Mouse (Mus musculus): Measurements from ENCODE around the gene Adgre1.

Gene Adgre1

GRCm38 (mm10) chr17:57358441-57358840 lies at the start of gene Adgre1:
Gene Adgre1 (plus strand): TSS chr17:57358691.
- DNase-seq, result no peak

DNA sequence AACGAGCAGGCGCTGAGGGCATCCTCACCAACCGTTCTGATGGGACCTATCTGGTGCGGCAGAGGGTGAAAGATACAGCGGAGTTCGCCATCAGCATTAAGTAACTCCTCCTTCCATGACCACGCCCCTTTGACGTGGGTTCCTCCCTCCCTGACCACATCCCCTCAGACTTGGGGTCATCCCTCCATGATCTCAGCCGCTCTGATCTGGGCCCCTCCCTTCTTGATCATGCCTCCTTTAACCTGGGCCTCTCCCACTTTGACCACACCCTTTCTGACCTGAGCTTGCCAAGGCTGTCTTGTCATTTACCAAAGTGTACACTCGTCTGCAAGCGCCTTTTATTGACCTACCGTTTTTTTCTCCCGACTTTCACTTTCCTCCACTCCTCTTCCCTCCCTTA lies 46.7 kb upstream of the Adgre1 start:
- no peak for DNase-seq

DNA sequence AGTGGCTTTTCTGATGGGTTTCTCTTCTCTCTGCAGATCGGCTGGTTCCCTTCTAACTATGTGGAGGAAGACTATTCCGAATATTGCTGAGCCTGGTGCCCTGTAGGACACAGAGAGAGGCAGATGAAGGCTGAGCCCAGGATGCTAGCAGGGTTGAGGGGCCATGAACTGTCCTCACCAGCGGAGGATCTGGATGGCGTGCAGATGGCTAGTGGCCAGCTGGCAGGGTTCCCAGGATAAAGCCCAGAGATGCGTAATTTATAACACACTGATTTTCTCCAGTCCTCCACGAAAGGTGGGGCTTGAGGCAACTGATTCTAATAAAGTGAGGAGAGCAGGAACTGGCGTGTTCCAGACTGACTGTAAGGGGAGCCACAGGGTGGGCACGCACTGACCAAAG lies 30.9 kb upstream of the Adgre1 start:
- DNase-seq, result peak; percentile 46 to 66

DNA sequence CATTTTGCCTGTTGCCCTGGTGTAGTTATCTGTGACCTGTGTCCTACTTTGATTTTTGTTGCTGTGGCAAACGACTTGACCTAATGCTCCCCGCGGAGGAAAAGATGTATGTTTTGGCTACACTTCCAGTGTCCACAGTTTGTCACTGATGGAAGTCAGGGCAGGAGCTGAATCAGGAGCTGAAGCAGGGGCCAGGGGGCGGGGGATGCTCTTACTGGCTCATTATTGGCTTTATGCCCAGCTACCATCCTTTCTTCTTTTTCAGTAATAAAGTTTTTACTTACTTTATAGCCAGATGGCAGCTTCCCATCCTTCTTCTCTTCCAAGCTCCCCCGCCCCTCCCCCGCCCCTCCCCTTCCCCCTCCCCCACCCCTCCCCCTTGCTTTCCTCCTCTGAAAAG lies 29.5 kb upstream of the Adgre1 start:
- peak in 1 of 2 experiments; percentile 13 for DNase-seq

DNA sequence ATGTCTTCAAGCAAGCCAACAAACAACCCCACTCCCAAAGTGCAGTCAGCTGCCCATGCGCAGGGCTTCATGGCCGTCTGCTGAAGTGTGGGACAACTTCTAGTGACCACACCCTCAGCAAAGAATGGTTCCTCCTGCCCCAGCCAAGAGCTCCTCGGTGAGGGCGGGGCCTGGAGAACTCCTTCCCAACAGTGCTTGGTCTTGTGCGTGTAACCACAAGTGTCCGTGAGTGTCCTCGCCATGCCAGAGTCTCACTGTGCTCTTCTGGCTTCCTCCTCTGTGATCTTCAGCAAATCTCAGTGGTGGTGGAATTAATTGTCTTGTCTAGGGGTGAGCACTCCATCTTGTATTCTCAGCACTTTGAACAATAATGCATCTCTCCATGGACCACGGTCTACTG lies 27.5 kb upstream of the Adgre1 start:
- DNase-seq, result no peak

- no peak for DNase-seq
Measured at GRCm38 (mm10) chr17:57332241-57332640, 26.2 kb upstream of the Adgre1 start.

DNA sequence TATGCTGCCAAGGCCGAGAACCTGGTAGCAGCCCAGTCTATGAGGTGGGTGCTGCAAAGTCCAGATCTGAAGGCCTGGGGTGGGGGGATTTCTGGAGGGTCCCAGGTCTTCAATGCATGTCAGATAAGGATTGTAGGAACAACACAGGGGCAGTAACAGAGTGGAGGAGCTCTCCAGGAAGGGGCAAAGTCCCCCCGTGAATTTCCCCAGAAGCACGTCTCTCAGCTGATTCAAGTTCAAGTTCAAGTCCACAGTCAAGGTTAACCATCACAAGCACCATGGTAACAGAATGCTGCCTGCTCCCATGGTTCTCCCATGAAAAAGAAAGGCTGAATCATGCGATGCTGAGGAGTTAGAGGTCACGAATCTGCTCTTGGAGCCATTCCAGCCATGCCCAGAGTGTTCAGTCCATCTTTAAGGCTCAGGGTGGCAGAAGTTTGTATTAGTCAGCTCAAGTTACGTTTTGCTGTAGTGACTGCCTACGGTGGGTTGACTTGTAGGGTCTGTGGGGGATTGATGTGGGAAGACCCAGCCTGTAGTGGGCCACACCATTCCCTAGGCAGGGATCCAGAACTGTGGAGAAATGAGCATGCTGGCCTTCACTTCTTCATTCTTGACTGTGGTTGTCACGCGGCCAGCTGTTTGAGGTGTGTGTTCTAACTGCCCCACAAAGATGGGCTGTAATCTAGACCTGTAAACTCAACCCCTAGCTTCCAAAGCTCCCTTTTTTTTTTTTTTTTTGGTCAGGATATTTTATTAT lies 24.3 kb upstream of the Adgre1 start:
- no peak for DNase-seq

DNA sequence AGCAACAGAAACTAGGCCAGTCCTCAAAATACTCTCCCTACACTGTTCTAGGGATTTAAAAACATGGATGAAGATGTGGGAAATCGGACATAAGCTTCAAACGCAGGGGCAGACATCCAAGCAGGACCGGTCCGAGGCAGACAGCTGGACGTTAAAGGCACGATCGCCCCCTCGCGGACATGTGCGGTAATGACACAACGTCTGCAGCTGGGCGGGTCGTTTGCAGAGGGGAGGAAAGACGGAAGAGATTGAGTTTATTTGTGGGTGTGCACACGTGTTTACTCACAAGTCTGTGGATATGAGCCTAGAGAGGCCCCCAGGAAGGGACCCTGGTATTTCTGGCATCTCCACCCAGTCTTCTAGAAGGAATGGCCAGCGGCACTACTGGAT lies 23.7 kb upstream of the Adgre1 start:
- peak; percentile 93 for DNase-seq

- peak in 1 of 2 experiments; percentile 13 for DNase-seq
Measured at GRCm38 (mm10) chr17:57335194-57335593, 23.3 kb upstream of the Adgre1 start.

GRCm38 (mm10) chr17:57335673-57336303 lies 22.7 kb upstream of the Adgre1 start:
- peak; percentile 94 to 95 for DNase-seq

DNA sequence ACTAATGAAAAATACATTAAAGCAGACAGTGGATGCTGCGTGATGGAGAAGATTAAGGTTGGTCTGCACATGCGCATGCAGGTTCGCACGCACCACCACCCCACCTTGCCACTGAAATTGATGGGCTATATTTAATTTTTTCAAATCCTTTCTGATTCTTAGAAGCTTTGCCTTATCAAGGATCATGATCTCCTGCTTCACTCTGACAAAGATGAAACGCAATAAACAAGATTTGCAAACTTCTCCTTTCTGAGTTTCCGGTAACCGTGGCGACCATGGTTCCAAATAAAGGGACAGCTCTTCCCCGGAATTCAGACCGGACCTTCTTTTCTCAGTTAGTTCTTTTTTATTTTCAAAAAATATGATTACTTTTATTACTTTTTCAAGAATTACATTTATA lies 20.5 kb upstream of the Adgre1 start:
- peak; percentile 28 to 33 for DNase-seq

- no peak for DNase-seq
Measured at GRCm38 (mm10) chr17:57339298-57339697, 19.2 kb upstream of the Adgre1 start.

- DNase-seq, result no peak
Measured at GRCm38 (mm10) chr17:57341568-57341967, 16.9 kb upstream of the Adgre1 start.

DNA sequence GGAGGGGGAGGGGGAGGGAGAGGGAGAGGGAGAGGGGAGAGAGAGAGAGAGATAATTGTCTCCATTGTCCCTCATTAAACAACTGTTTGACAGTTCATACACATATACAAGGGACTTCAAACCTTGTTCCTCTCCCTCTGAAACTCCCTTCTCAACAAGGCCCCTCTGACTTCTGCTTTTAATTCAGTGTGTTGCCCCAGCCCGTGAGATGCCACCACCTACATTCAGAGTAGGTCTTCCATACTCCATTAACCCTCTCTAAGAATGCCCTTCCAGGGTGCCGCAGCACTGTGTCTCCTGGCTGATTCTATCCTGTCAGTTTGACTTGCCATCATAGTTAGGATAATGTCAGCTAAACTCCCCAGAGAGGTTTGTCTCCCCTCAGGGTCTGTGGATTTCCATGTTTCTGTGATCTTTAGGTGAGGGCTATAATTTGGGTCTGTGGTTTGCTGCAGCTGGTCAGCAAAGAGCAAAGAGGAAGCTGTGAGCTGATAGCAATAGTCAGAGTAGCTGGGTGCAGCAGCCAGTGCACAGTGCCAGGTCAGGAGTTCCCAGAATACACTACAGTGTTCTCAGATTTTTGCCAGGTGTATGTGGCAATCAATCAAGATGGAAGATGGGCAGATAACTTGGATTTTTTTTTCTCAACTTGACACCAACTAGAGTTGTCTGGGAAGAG lies 14.3 kb upstream of the Adgre1 start:
- no peak for DNase-seq

DNA sequence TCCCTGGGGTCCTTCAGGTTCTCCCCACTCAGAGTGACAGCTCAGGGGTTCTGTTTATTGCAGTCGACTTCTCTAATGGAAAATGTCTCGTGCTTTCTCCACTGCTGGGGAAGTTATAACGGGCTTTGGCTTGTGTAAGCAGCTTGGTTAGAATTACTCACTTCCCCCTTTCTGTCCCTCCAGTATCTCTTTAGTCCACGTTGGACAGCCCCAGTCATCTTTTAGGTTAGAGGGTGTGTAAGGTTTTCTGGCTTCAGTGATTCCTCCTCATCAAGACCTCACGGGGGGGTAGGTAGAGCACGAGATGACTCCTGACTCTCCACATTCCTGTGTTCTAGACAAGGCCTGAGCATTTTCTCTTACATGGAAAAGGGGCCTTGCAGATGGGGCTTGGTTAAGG lies 11.5 kb upstream of the Adgre1 start:
- DNase-seq, result no peak

DNA sequence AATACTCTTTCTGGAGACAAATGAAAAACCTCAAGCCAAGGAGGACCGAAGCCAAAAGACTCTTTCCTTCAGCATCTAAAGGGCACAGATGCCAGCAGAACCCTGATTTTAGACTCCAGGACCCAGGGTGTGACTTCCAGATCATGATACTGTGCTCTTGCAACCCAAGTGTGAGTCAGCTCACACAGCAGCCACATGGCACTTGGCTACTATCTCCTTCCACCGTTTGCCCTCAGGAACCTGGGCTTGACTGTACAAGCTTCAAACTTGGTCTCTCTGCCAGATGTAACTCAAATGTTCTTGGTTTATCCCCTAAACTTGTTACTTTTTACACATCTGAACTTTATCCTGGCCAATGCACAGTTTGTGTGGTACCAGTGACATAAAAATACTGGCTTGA lies 10.7 kb upstream of the Adgre1 start:
- DNase-seq, result no peak

GRCm38 (mm10) chr17:57349067-57349466 lies 9.4 kb upstream of the Adgre1 start:
- no peak for DNase-seq

GRCm38 (mm10) chr17:57350212-57350611 lies 8.3 kb upstream of the Adgre1 start:
- no peak for DNase-seq

DNA sequence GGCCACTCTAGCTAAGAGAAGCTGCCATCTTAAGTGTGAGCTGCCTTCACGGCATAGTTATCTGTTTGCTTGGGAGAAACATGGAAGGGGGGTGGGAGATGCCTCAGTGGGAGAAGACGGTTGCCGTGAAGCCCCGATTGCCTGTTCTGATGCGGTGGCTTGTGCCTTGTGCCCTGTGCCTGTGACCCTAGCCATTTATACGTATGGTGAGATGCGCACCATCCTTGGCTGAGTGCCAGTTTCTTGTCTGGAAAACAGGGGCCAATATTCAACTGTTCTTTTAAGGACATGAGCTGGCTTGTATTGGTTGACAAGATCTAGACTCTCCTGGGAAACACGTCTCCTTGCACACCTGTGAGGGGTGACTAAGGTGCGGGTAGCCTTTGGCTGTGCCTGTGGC lies 7.4 kb upstream of the Adgre1 start:
- DNase-seq, result no peak

DNA sequence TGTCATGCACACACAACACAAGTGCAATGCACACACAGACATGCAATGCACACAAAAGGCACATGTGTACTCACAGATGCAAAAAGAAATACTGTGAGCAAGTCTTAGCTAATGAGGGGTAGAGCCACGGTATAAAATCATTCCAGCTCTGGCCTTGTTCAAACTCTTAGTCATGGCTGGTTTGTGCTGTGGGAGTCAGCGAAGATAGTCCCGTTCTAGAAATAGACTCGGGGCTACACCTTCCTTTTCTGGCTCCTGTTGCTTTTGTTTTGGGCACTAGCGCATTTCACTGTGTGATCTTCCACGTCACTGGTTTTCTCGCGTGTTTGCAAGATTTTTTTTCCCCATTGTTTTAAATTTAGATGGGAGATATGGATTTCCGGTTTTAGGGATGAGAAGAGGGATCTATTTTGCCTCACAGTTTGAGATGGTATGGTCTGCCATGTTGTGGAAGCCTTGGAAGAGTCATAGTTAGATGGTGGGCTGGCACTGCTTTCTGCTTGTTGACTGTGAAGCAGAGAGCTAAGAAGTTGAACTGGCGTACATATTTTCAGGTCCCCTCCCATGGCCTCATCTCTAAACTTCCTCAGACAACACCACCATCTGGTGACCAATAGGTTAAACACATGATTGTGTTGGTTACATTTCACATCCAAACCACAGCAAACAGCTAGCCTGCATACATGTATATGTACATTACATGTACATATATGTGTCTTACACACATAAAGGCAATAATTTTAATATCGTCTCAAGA lies 1.2 kb downstream of the Adgre1 start:
- DNase-seq, result no peak
